Mouse (Mus musculus) megakaryocyte progenitor cell, adult 5-6 weeks (primary cell): ENCODE measurements around the gene Cyth3. TPM values are rescaled to one million over a fixed set of nuclear protein-coding genes. Genes with fewer than 3 reads are reported as not detected.

Source experiments
- ATAC-seq: replicated peaks from 2 replicates; pipeline ENCODE4 v1.8.0; 2016; ENCODE audit warnings: mild to moderate bottlenecking, moderate TSS enrichment, inconsistent platforms; ENCODE audit not compliant: poor library complexity
- total RNA-seq, 2 experiments: library from RNA; stranded (forward) in 1 of 2; stranded (reverse) in 1 of 2; fragments of 157-497, 149-512 nt in 1 of 2; fragments of 200-1000 nt in 1 of 2; gene quantifications; 2 replicates each; pipeline versions ENCODE4 v1.2.3 to v1.2.4; 2015 to 2017

Cyth3 gene
- total RNA-seq (2015) = 10.4 and 15.7 TPM in 2 replicates
- total RNA-seq (2017) = 8.8 and 17.4 TPM in 2 replicates

DNA sequence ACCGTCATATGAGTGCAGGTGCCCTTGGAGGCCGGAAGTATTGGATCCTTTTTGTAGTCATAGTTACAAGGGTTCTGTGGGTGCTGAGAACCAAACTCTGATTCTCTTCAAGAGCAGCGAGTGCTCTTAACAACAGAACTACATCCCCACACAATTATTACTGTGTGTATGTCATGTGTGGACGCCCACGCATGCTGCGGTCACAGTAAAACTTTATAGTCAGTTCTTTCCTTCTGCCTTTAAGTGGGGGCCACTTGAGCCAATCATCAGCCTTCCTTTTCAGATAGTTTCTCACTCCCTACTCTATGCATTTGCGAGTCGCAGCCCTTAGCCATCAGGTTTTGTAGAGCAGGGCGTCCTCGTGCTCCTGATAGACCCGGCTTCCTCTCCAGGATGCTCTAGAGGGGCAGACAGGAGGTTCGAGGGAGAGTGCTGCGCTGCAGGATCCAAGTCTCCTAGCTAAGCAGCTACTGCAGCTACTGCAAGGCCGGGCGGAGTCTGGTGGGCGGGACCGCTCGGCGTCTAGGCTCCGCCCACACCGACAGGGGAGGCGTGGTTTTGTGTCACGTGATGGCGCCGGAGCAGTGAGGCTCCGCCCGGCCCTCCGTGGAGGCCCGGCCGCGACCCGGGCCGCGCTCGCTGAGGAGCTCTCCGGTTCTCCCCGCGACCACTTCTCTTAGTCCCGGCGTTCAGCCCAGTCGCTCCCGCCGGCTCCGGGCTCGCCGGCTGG lies at the start of gene Cyth3:
TSS of gene Cyth3 (plus strand) at position 555 of the 730 bp plus-strand sequence.
- ATAC-seq = peak; percentile 74

DNA sequence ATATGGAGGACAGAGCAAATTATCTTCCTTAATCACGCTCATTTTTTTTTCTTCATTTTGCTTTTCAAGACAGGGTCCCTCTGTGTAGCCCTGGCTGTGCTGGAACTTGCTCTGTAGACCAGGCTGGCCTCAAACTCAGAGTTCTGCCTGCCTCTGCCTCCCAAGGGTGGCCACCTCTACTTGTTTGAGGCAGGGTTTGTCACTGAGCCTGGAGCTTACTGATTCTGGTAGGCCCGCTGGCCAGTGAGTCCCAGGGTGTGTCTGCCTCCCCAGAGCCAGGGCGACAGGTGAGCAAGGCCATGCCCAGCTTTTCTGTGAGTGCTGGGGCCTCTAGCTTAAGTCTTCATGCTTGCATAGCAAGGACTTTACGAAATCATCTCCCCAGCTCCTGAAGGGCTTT lies 49.2 kb upstream of the Cyth3 start:
- no peak for ATAC-seq

DNA sequence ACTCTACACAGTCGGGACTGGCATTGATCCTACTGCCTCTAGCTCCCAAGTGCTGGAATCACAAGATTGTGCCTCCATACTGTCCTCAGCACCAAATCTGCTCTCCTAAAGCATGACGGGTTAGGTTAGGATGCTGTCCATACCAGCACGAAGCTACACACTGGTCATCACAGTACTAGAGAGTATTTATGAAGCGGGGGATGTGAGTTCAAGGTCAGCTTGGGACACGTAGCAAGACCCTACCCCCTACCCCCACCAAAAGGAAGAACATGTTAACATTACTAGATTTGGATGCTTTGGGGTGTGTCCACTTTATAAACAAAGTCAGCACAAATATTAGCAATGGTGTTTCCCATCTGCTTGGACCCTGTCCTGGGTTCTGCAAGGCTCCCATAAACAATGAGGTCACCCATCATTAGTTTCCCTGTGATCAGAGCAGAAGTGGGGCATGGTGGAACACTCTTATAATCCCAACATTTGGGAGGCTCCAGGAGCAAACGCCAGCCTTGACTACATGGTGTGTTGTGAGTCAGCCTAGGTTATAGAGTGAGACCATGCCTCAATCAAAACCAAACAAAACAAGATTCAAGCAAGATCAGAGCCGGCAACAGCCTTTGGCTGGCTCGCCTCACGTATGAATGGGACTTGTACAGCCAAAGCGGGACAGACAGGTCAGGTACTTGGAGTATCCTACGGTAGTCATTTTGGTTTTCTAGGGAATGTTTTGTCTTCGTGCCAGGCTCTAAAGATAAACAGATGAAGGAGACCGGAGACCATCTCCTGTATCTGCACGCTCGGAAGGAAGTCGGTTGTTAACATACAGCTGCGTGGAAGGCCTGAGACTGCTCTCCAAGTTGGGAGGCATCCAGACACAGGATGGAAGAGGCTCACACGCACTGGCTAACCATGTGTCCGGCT lies 47.7 kb upstream of the Cyth3 start:
- no peak for ATAC-seq

DNA sequence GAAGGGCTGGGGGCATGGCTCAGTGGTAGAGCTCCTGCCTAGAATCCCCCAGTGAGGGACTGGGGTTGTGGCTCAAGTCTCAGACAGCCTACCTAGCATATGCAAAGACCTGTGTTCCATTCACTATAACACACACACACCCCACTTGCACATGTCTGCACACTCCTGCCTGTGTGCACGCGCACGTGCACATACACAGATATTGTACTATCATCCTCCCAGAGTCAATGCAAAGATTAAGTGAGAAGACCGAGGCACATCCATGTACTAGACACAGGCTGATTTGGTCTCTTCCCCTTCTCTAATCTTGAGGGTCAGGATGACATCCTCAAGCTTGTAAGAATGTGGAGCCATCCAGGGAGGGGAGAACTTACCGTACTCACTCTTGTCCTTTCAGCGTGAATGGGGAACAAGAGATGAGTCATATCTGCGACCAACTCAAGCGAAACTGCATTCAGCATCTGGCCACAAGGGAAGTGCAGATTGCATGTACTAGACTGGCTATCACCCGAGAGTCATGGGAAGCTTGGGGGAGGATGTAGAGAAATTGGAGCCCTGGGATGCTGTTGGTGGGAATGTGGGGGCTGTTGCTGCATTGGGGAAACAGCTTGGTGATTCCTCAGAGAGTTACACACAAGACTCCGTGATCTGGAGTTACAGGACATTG lies 42.6 kb upstream of the Cyth3 start:
- peak; percentile 95 for ATAC-seq

DNA sequence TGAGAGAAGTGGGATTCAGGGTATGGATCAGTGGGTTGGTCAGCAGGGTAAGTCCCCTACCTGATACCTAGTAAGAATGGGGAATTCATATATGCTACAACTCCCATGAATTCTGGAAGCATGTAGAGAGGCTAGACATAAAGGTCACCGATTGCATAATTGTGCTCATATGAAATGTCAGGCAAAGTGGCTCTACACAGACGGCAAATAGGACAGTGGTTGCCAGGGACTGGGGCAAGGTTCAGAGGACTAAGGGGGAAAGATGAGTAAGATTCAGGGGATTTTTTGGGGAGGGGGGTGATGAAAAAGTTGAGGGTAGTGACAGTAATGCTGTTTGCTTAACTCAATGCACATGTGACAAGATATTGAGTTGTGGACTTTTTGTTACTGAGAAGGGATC lies 41.3 kb upstream of the Cyth3 start:
- no peak for ATAC-seq

DNA sequence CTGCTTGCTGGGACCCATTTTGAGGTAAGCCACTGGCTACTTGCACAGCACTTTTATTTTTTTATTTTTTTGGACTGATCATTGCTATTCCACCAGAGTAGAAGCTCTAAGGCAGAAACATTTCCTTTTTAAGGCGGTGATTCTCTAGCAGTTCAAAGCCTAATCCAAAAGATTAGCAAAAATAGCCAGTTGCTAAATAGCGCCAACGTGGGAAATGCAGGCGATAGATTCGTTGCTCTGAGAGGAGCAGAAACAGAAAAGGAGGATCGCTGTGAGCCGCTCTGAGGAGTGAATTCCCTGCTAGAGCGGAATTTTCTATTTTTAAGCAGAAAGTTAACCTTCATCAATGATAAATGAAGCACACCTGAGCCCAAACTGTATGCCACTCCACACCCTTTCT lies 40.4 kb upstream of the Cyth3 start:
- no peak for ATAC-seq

DNA sequence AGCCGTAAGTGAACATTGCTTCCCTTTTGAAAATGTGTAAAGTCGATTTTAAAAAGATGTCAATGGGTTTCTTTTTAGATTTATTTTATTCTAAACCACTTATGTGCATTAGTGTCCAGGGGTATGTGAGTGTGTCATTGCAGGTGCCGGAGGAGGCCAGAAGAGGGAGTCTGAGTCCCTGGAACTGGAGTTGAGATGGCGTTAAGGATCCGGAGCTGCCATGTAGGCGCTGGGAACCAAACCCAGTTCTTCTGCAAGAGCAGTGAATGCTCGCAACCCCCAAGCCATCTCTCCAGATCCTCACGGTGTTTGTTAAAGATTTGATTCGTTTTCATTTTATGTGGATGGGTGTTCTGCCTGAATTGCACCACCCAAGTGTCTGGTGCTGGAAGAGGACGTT lies 39.2 kb upstream of the Cyth3 start:
- ATAC-seq = no peak

DNA sequence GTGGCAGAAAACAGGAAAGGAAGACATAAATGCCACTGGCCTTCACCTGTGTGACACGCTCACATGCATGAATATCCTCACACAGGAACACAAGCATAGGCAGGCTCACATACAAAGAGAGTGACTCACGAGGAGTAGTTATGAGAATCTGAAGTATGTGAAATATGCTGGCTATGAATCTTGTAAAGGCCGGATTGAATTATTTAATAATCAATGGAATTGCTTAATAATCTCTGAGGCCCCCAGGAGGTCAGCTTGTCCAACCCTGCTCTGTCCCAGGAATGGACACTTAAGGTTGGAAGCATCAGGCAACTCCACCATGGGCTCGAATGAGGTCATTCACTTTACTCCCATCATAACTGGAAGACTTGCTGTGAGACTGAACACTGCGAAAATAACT lies 37.3 kb upstream of the Cyth3 start:
- ATAC-seq = no peak

DNA sequence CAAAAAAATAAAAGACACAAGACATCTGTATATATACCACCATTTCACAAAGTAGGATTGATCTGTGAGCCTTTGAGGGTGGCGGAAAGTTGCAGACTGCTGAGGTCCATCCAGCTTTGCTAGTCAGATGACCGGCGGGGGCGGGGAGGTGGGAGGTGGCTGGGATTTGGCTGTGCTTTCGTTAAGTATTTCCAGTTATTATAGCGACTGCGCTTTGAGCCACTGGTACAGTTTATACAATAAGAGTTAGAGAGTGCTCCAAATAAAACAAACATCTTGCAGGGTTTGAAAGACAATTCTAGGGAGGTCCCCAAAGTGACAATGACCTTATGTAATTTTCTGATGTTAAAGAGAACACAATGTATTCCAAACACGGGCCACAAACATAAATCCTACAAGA lies 35.9 kb upstream of the Cyth3 start:
- ATAC-seq = no peak

DNA sequence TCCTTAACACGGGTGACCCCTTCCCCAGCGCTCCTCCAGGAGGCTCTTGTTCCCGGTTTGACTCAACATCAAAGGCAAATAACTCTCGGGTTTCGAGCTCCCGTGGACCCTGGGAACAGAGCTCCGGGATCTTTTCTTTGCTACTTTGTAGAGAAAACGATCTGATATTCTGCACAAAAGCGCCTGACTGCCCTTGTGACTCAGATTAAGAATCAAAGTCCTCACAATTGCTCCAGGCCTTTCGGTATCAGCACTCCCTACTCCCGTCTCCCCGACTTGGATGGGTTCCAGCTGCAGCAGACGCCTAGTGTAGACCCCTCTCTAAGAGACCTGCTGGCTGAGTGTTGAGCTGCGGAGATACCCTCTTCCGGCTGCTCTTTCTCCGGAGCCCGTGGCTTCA lies 33.1 kb upstream of the Cyth3 start:
- ATAC-seq = no peak

DNA sequence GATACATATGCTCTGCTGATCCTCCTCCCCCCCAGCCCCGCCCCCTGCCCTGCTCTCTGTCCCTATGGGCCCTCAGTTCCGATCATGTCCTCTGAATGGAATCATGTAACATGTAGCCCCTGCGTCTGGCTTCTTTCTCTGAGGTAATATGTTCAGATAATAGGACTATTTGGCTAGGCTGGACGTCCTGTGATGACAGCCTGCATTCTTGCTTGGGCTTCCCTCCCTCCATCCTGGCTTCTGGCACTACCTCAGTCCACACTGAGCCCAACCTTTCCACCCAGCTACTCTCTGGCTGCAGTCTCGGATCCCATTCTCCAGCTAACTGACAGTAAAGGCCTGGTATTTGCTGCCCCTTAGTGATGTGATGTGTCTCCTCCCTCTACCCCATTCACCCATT lies 29.3 kb upstream of the Cyth3 start:
- no peak for ATAC-seq

DNA sequence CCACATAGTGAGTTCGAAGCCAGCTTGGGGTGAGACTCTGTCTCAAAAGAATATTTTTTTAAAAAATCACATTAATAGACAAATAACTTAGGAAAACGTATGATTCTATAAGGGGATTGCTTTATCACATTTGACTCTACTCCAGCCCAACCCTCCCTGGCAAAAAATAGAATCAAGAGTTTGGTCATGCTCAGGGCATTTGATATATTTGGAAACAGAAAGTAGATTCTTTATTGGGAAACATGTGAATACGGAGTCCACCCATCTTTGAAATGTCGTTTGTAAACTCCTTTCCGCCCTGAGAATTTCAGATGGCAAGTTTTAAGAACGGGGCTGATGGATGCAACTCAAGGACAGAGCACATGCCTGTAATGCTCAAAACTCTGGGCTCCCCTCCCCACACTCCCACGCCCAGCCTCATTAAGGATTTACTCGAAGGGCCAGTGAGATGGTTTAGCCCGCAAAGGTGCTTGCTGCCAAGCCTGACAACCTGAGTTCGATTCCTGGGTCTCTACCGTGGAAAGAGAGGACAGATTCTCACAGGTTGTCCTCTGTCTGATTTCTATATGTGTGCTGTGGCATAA lies 28.6 kb upstream of the Cyth3 start:
- no peak for ATAC-seq

DNA sequence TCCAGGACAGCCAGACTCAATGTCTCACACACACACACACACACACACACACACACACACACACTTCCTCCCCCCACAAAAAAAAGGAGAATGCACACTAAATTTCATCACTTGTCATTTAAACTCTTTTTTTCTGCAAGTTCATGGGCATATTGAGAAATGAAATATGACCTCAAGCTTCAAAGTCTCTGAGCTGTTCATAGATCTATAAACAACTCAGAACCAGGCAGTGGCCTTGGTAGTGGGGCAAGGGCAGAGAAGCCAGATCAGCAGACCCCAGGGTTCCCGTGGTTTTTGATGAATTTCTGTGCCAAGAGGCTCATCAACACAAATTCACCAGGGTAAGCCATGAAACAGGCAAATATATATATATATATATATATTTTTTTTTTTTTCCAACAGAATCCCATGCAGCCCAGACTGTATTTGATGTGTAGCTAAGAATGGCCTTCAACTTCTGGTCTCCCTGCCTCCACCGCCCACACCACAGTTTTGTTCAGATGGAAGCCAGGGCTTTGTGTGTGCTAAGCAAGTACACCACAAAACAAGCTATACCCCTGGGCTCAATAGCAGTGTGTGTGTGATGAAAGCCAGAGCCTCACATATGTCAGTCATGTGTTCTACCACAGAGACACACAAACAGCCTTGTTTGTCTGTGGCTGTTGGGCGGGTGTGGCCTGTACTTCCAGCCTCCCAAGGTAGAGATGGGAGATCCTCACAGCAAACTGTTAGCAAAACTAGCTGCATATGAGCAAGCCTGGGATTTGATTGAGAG lies 27.8 kb upstream of the Cyth3 start:
- ATAC-seq = peak; percentile 37

DNA sequence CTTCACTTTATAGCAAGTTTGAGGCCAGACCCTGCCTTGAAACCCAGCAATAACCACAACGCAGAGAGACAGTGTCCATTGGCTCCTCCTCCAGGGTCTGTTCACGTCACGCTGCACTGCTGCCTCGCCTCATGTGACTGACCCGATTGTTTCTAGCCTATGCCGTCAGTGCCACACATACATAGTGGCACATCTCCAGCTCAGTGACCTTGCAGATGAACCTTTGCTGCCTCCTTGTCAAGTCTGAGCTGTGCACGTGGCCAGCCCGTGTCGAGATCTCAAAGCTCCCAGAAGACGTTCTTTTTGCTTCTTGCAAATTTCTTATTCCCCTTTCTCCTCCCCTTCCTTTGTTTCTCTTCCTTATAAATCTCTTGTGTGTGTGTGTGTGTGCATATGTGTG lies 20.2 kb upstream of the Cyth3 start:
- no peak for ATAC-seq

DNA sequence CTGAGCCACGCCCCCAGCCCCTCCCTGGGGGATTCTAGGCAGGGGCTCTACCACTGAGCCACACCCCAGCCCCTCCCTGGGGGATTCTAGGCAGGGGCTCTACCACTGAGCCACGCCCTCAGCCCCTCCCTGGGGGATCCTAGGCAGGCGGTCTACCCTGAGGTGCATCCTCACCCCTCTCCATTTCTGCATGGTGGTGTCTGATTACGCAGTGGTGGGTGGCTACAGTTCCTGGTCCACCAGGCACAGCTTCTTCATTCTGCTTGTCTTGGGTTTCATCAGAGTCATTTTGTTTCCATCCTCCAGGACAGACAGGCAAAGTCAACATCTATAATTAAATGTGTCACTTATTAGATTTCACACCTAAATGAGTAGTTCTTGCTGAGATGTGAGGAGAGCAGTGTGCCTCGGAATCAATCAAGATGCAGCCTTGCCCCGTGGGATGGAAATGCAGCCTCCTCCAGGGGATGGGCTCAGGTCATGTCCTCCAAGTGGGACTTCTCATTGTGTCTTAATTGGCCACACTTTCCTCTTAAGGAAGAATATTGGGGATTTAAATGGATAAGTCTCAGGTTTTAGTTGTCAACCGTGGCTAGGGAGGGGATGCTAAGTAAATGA lies 18.0 kb upstream of the Cyth3 start:
- no peak for ATAC-seq

DNA sequence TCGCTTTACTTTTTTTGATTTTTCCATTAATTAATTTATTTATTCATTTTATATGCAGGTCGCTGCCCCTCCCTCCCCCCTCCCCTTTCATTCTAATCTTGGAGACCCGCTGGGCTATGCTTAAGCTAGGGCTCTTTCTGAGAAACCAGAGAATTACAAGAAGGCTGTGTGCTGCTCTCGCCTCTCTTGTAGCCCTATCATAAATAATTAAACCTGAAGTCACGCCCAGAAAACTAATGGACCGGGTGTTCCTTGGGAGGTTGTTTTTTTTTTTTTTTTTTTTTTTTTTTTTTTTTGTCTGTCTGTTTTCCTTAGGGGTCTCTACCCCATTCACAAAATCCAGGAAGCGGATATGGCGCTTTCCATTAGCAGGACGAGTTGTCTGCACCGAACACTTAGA lies 15.5 kb upstream of the Cyth3 start:
- ATAC-seq = no peak

DNA sequence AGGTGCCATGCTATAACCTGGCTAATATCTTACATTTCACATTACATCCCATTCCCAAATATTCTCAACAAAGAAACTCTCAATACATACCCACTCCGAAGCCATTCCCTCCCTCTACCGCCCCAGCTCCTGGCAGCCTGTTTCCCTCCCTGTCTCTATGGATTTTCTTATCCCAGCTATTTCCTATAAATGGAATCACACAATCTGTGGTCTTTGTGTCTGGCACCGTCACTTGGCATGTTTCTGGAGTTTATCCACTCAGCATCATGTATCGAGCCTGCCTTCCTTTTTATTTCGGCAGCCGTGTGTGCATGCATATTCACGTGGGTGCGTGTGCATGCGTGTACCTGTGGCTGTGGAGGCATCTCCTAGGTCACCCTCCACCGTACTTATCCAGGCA lies 14.1 kb upstream of the Cyth3 start:
- ATAC-seq = no peak

DNA sequence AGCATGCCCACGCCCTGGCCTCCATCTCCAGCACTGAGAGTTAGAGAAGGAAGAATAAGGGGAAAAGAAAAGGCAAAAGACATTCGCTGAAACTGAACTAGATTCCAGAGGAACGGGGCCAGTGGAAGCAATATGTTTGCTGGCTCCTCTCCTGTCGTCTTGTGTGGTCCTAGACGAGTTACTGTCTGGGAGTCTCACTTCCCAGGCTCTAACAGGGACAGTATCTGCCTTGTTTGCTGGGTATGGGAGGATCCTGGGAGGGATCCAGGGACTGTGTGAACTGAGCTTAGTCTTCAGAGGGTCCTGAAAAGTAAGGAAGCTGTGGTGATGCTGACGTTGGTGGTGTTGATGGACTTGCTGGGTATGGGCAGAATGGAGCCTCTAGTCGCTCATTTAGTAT lies 10.3 kb upstream of the Cyth3 start:
- no peak for ATAC-seq

DNA sequence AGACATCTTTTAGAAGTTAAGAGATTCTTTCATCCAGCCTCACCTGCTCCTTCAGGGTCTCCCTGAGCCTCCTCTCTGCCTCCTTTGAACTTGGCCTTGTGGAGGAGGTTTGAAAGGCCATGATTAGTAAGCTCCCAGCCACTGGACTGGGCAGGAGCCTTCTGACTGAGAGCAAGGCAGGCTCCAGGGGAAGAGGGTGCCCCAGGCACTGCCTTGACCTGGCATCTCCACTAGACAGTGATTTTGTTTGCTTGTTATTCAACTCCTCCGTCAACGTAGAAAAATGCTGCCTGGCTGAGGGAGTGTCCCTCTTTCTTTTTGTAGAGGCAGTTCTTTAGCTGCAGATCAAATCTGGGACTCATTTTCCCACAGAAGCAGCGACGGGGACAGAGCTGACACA lies 9.0 kb upstream of the Cyth3 start:
- ATAC-seq = no peak

DNA sequence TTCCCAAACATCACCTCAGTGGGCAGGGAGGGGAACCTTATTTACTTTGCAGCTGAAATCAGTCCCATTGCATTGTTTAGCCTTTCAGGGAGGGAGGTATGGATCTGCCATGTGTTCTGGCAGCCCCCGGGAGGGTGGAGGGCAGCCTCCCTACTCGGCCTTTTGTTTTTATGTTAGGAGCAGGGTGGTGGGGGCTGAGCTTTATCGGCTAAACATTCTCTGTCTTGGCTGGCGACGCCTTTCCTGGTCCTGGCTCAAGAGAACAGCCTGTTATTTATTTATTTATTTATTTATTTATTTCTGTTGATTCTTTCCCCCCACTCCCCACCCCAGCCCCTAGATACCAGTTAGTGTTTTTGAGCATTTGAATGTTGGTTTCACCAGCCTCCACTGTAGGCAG lies 7.7 kb upstream of the Cyth3 start:
- ATAC-seq = no peak
